ENCODE assay signal across 7 mouse cellular contexts in genomic region chr3:27709906-27710647, GRCm38 (mm10). TPM values are rescaled to one million over a fixed set of nuclear protein-coding genes. Genes with fewer than 3 reads are reported as not detected.
DNase-seq lines count a peak whose midpoint lies in the region; ATAC-seq and TF ChIP-seq lines count a peak whose summit lies in the region.

No protein-coding gene starts in this region.

- peaks cover 7% of the 10 kb centered on the region for H3K4me1 ChIP-seq in intestine, postnatal 0 days (replicated peaks; ENCODE audit: control insufficient read depth, insufficient read depth, low read length)
- H3K4me1 ChIP-seq in liver, adult 2 months (ENCODE audit: control insufficient read depth, insufficient read depth, low read length): peaks cover 2% of the 10 kb centered on the region
- H3K4me1 ChIP-seq in midbrain, postnatal 0 days (ENCODE audit: insufficient read depth, low read length): no peaks in the 10 kb centered on the region
- peaks cover 30% of the 10 kb centered on the region for H3K4me1 ChIP-seq in stomach, embryonic 14.5 days (ENCODE audit: control insufficient read depth, insufficient read depth, low read length)

- peak; percentile 94 for DNase-seq in adrenal gland, adult 2 months
- DNase-seq in liver, adult 2 months (ENCODE audit: extremely low read depth, low read depth, low spot score): peak; percentile 24
- peak; percentile 22 for DNase-seq in midbrain, postnatal 0 days (ENCODE audit: low spot score)

- peak; percentile 23 for ATAC-seq in common myeloid progenitor, adult 5-6 weeks (replicated peaks; ENCODE audit: low read depth, poor library complexity, severe bottlenecking)
- peak; percentile 58 for ATAC-seq in granulocyte monocyte progenitor cell, adult 5-6 weeks (replicated peaks; ENCODE audit: poor library complexity, severe bottlenecking)
- peak; percentile 75 for ATAC-seq in intestine, postnatal 0 days
- peak; percentile 62 for ATAC-seq in midbrain, postnatal 0 days (ENCODE audit: low FRiP score)
- peak; percentile 66 for ATAC-seq in stomach, embryonic 14.5 days (ENCODE audit: insufficient number of reproducible peaks, insufficient read depth, low FRiP score, low read depth)

- H3K4me2 ChIP-seq in intestine, postnatal 0 days (replicated peaks; ENCODE audit: low read depth): peak overlapping the region; percentile 59
- peak overlapping the region; percentile 82 for H3K4me2 ChIP-seq in midbrain, postnatal 0 days (ENCODE audit: low read depth, low read length, poor library complexity, severe bottlenecking)
- H3K4me2 ChIP-seq in stomach, embryonic 14.5 days (replicated peaks; ENCODE audit: low read depth, low read length): peak overlapping the region; percentile 86

- TF ChIP-seq CTCF in intestine, postnatal 0 days (IDR thresholded peaks at IDR 0.05; ENCODE audit: low read depth): peak; percentile 36; the same call in 1 of the 2 replicates
- TF ChIP-seq CTCF in liver, adult 2 months (IDR thresholded peaks at IDR 0.05; ENCODE audit: low read depth, low read length): no peak
- no peak for TF ChIP-seq CTCF in midbrain, postnatal 0 days (IDR thresholded peaks at IDR 0.05)

- no peaks in the 10 kb centered on the region for H3K36me3 ChIP-seq in intestine, postnatal 0 days (ENCODE audit: control insufficient read depth, insufficient read depth)
- no peaks in the 10 kb centered on the region for H3K36me3 ChIP-seq in liver, adult 2 months (ENCODE audit: control insufficient read depth, insufficient read depth, low read length)
- H3K36me3 ChIP-seq in midbrain, postnatal 0 days (ENCODE audit: insufficient read depth, low read length): no peaks in the 10 kb centered on the region
- H3K36me3 ChIP-seq in stomach, embryonic 14.5 days (ENCODE audit: control insufficient read depth, insufficient read depth, low read length): no peaks in the 10 kb centered on the region

- H3K9ac ChIP-seq in intestine, postnatal 0 days (ENCODE audit: low read depth, low read length): peak overlapping the region; percentile 92
- H3K9ac ChIP-seq in liver, adult 2 months (ENCODE audit: low read depth, low read length): peak overlapping the region; percentile 88
- peak overlapping the region; percentile 83 for H3K9ac ChIP-seq in midbrain, postnatal 0 days (replicated peaks; ENCODE audit: low read length, poor library complexity, severe bottlenecking)
- peak overlapping the region; percentile 91 for H3K9ac ChIP-seq in stomach, embryonic 14.5 days (replicated peaks; ENCODE audit: low read depth, low read length)

- H3K27ac ChIP-seq in intestine, postnatal 0 days (ENCODE audit: low read depth, low read length): peak overlapping the region; percentile 98
- peak overlapping the region; percentile 95 for H3K27ac ChIP-seq in liver, adult 2 months (replicated peaks; ENCODE audit: insufficient read depth, low read depth, low read length)
- H3K27ac ChIP-seq in midbrain, postnatal 0 days (ENCODE audit: low read depth, low read length): peak overlapping the region; percentile 79
- peak overlapping the region; percentile 96 for H3K27ac ChIP-seq in stomach, embryonic 14.5 days (ENCODE audit: low read length)

- under 1% methylated on average over 59 of the region's 86 CpGs for WGBS in intestine, postnatal 0 days
- WGBS in liver, adult 2 months: under 1% methylated on average over 80 of the region's 86 CpGs
- WGBS in midbrain, postnatal 0 days: under 1% methylated on average over 43 of the region's 86 CpGs
- under 1% methylated on average over 68 of the region's 86 CpGs for WGBS in stomach, embryonic 14.5 days

- no peaks in the 10 kb centered on the region for H3K27me3 ChIP-seq in intestine, postnatal 0 days (replicated peaks; ENCODE audit: control insufficient read depth, insufficient read depth, low read length)
- no peaks in the 10 kb centered on the region for H3K27me3 ChIP-seq in liver, adult 2 months (ENCODE audit: control insufficient read depth, insufficient read depth, low read length)
- H3K27me3 ChIP-seq in midbrain, postnatal 0 days (ENCODE audit: insufficient read depth, low read length): no peaks in the 10 kb centered on the region
- H3K27me3 ChIP-seq in stomach, embryonic 14.5 days (ENCODE audit: control insufficient read depth, insufficient read depth, low read length): no peaks in the 10 kb centered on the region

- H3K9me3 ChIP-seq in intestine, postnatal 0 days (ENCODE audit: control insufficient read depth): no peaks in the 10 kb centered on the region
- H3K9me3 ChIP-seq in midbrain, postnatal 0 days (ENCODE audit: low read length): no peaks in the 10 kb centered on the region
- H3K9me3 ChIP-seq in stomach, embryonic 14.5 days (ENCODE audit: control insufficient read depth, low read depth, low read length): no peaks in the 10 kb centered on the region

- TF ChIP-seq POLR2A in liver, adult 2 months (IDR thresholded peaks at IDR 0.05; ENCODE audit: extremely low read depth, insufficient read depth, low read length): no peak

- H3K79me2 ChIP-seq in liver, adult 2 months (ENCODE audit: control insufficient read depth, insufficient read depth, low read length): peaks cover 10% of the 10 kb centered on the region; the same call in 1 of the 2 replicates

- H3K4me3 ChIP-seq in intestine, postnatal 0 days (ENCODE audit: low read depth, low read length): peak overlapping the region; percentile 92
- H3K4me3 ChIP-seq in liver, adult 2 months (ENCODE audit: insufficient read depth, low read depth, low read length): peak overlapping the region; percentile 72
- peak overlapping the region; percentile 93 for H3K4me3 ChIP-seq in midbrain, postnatal 0 days (ENCODE audit: low read depth, low read length)
- H3K4me3 ChIP-seq in stomach, embryonic 14.5 days (ENCODE audit: low read depth, low read length): peak overlapping the region; percentile 80

RNA-seq across cellular contexts. Expression of gene Fndc3b, which starts 1.0 kb away (rescaled TPM):
- total RNA-seq in adrenal gland, adult 2 months (2021): 100 to 1,000 TPM in 1 of 2 experiments, 10 to 100 TPM in 1; 88.9 to 120 TPM
- 15.5 and 27.9 TPM in 2 replicates for polyA plus RNA-seq in adrenal gland, adult 2 months (2012; rRNA removed)
- total RNA-seq in common myeloid progenitor, adult 5-6 weeks (2017): 7.5 and 9.0 TPM in 2 replicates
- 48.8 and 58.5 TPM in 2 replicates for total RNA-seq in granulocyte monocyte progenitor cell, adult 5-6 weeks (2014; fragmentation: Nextera tagmentation)
- 21.3 and 24.0 TPM in 2 replicates for total RNA-seq in granulocyte monocyte progenitor cell, adult 5-6 weeks (2017)
- polyA plus RNA-seq in intestine, postnatal 0 days (2015; fragmentation: Nextera tagmentation; extraction: Ambion mirVana): 13.3 and 14.9 TPM in 2 replicates
- 9.4 and 9.9 TPM in 2 replicates for total RNA-seq in liver, adult 2 months (2014; rRNA removed)
- 3.3 and 3.9 TPM in 2 replicates for polyA plus RNA-seq in liver, adult 2 months (2012; rRNA removed)
- total RNA-seq in midbrain, postnatal 0 days (2014; rRNA removed): 13.4 and 16.7 TPM in 2 replicates
- polyA plus RNA-seq in midbrain, postnatal 0 days (2015; fragmentation: Nextera tagmentation; extraction: Ambion mirVana): 5.1 and 7.6 TPM in 2 replicates
- polyA plus RNA-seq in stomach, embryonic 14.5 days (2014; fragmentation: Nextera tagmentation; extraction: Ambion mirVana): 32.8 and 33.3 TPM in 2 replicates

Comparison
In these comparisons a context has a peak if more than half of its experiments do, and no peak if none do; other contexts are left out.
1. Peak in every context shown above with its lines: DNase-seq, ATAC-seq, H3K4me3 ChIP-seq and H3K27ac ChIP-seq.
2. DNase-seq: peak in every context shown above with its lines; median percentile 94 in adrenal gland, adult 2 months; 24 in liver, adult 2 months; 22 in midbrain, postnatal 0 days.
3. ATAC-seq: peak in every context shown above with its lines; median percentile 75 in intestine, postnatal 0 days; 66 in stomach, embryonic 14.5 days; 62 in midbrain, postnatal 0 days; 58 in granulocyte monocyte progenitor cell, adult 5-6 weeks; 23 in common myeloid progenitor, adult 5-6 weeks.